Mouse (Mus musculus) olfactory bulb, adult 2 months (tissue): ENCODE results near the gene Mif4gd. TPM values are rescaled to one million over a fixed set of nuclear protein-coding genes. Genes with fewer than 3 reads are reported as not detected.

Source experiments
- H3K27ac ChIP-seq: fragments of 200-500 bp; 2 replicates; pipeline ENCODE4 v1.5.1; 2012; ENCODE audit warnings: low read depth, low read length; ENCODE audit not compliant: insufficient read depth
- H3K4me1 ChIP-seq: fragments of 200-500 bp; 2 replicates; pipeline ENCODE4 v1.6.1; 2012; ENCODE audit warnings: low read length; ENCODE audit not compliant: control insufficient read depth, insufficient read depth
- H3K4me3 ChIP-seq: fragments of 200-500 bp; 2 replicates; pipeline ENCODE4 v1.5.1; 2012; ENCODE audit warnings: mild to moderate bottlenecking, low read depth, low read length, moderate library complexity; ENCODE audit not compliant: insufficient read depth
- CTCF ChIP-seq: fragments of 200-500 bp; IDR thresholded peaks from 2 replicates; pipeline ENCODE4 v1.5.1; 2012; ENCODE audit warnings: low read depth, mild to moderate bottlenecking, low read length, moderate library complexity; ENCODE audit not compliant: insufficient read depth
- POLR2A ChIP-seq: fragments of 200-500 bp; IDR thresholded peaks from 2 replicates; pipeline ENCODE4 v1.6.1; 2012; ENCODE audit warnings: mild to moderate bottlenecking, low read depth, low read length, moderate library complexity; ENCODE audit not compliant: insufficient read depth
- WGBS: fragments of 180-500 bp; shearing (Covaris S2); methylation state at CpG from one replicate; pipeline ENCODE4 v1.1.7; 2018; 5-methylcytosine and 5-hydroxymethylcytosine counted together
- polyA plus RNA-seq: library from polyadenylated mRNA; stranded (reverse); fragments of >200 nt; gene quantifications from 2 replicates; pipeline ENCODE4 v1.2.4, GENCODE M21; 2012; ENCODE audit warnings: low replicate concordance; ENCODE audit not compliant: missing spikeins, insufficient read depth, insufficient read length

Mif4gd gene
- polyA plus RNA-seq, 1 experiment, result not detected

GRCm38 (mm10) chr11:115616371-115616770 lies 3.6 kb upstream of the Mif4gd start:
- 93% methylated on average over 7 of the region's 7 CpGs for WGBS
- no peak overlapping the region for H3K27ac ChIP-seq
- no peak for TF ChIP-seq CTCF
- no peak for TF ChIP-seq POLR2A
- H3K4me1 ChIP-seq, result peaks cover 12% of the 10 kb centered on the region
- no peak overlapping the region for H3K4me3 ChIP-seq

- Histone ChIP-seq H3K27ac (no peak overlapping the region), H3K4me1 (peaks cover 12% of the 10 kb centered on the region), H3K4me3 (no peak overlapping the region)
- TF ChIP-seq POLR2A (no peak), CTCF (no peak)
- 77% methylated on average over 6 of the region's 6 CpGs for WGBS
These were observed 3.1 kb upstream of the Mif4gd start for GRCm38 (mm10) chr11:115615875-115616274.

GRCm38 (mm10) chr11:115615108-115615825 lies 2.5 kb upstream of the Mif4gd start:
- TF ChIP-seq CTCF (no peak), POLR2A (no peak)
- Histone ChIP-seq H3K4me1 (peaks cover 12% of the 10 kb centered on the region), H3K4me3 (no peak overlapping the region), H3K27ac (no peak overlapping the region)
- WGBS, result 75% methylated on average over 15 of the region's 15 CpGs

- 84% methylated on average over 10 of the region's 10 CpGs for WGBS
- no peak overlapping the region for H3K27ac ChIP-seq
- peaks cover 12% of the 10 kb centered on the region for H3K4me1 ChIP-seq
- H3K4me3 ChIP-seq, result no peak overlapping the region
- TF ChIP-seq POLR2A (no peak), CTCF (no peak)
These were observed 1.8 kb upstream of the Mif4gd start for GRCm38 (mm10) chr11:115614346-115615107.

- peak overlapping the region; percentile 66; the same call in 1 of the 2 replicates for H3K27ac ChIP-seq
- peaks cover 12% of the 10 kb centered on the region for H3K4me1 ChIP-seq
- WGBS, result under 1% methylated on average over 16 of the region's 16 CpGs
- peak overlapping the region; percentile 85 for H3K4me3 ChIP-seq
- TF ChIP-seq POLR2A (no peak), CTCF (no peak)
These were observed 573 bp upstream of the Mif4gd start for GRCm38 (mm10) chr11:115613138-115613945.

- TF ChIP-seq POLR2A, result no peak
- TF ChIP-seq CTCF, result no peak
These were observed 735 bp downstream of the Mif4gd start for GRCm38 (mm10) chr11:115612059-115612409.

GRCm38 (mm10) chr11:115611173-115611572 lies 1.6 kb downstream of the Mif4gd start:
- H3K4me3 ChIP-seq, result no peak overlapping the region
- WGBS, result 59% methylated on average over 6 of the region's 6 CpGs
- H3K4me1 ChIP-seq, result peaks cover 12% of the 10 kb centered on the region
- no peak for TF ChIP-seq CTCF
- no peak for TF ChIP-seq POLR2A
- H3K27ac ChIP-seq, result no peak overlapping the region

More at GRCm38 (mm10) chr11:115612059-115612409, 735 bp downstream of the Mif4gd start:
- H3K27ac ChIP-seq, result peak overlapping the region; percentile 56; the same call in 1 of the 2 replicates
- WGBS, result under 1% methylated on average over 13 of the region's 13 CpGs
- peak overlapping the region; percentile 85 for H3K4me3 ChIP-seq
- H3K4me1 ChIP-seq, result peaks cover 12% of the 10 kb centered on the region

- H3K4me1 ChIP-seq, result peaks cover 23% of the 10 kb centered on the region
- 73% methylated on average over 3 of the region's 3 CpGs for WGBS
- H3K4me3 ChIP-seq, result no peak overlapping the region
- H3K27ac ChIP-seq, result no peak overlapping the region
- TF ChIP-seq POLR2A, result no peak
- TF ChIP-seq CTCF, result no peak
These were observed 3.2 kb downstream of the Mif4gd start for GRCm38 (mm10) chr11:115609576-115609975.
